Mouse (Mus musculus) heart, embryonic 11.5 days (tissue): ENCODE data around the gene 4930556J24Rik. TPM values are rescaled to one million over a fixed set of nuclear protein-coding genes. Genes with fewer than 3 reads are reported as not detected.

Experiments used
- ATAC-seq: fragments of 200-750 bp; cut with Nextera tagmentation; replicated peaks from 2 replicates; pipeline ENCODE4 v1.8.0; 2017; ENCODE audit warnings: moderate library complexity; ENCODE audit not compliant: insufficient number of reproducible peaks, low FRiP score, low TSS enrichment
- H3K27ac ChIP-seq: fragments of 300-500 bp; sonication (generic); 2 replicates; pipeline ENCODE4 v1.5.1; 2014; ENCODE audit warnings: mild to moderate bottlenecking, low read depth, low read length
- H3K27me3 ChIP-seq: fragments of 300-500 bp; sonication (generic); 2 replicates; pipeline ENCODE4 v1.6.1; 2014; ENCODE audit warnings: mild to moderate bottlenecking, low read length, mixed read lengths; ENCODE audit not compliant: control insufficient read depth, insufficient read depth
- H3K36me3 ChIP-seq: fragments of 300-500 bp; sonication (generic); 2 replicates; pipeline ENCODE4 v1.6.1; 2014; ENCODE audit warnings: mild to moderate bottlenecking, low read length, moderate library complexity, mixed read lengths; ENCODE audit not compliant: control insufficient read depth, insufficient read depth
- H3K4me1 ChIP-seq: fragments of 300-500 bp; sonication (generic); 2 replicates; pipeline ENCODE4 v1.6.1; 2014; ENCODE audit warnings: low read length; ENCODE audit not compliant: control insufficient read depth, insufficient read depth
- H3K4me2 ChIP-seq: fragments of 300-500 bp; sonication (generic); 2 replicates; pipeline ENCODE4 v1.6.1; 2014; ENCODE audit warnings: mild to moderate bottlenecking, moderate library complexity
- H3K4me3 ChIP-seq: fragments of 300-500 bp; sonication (generic); 2 replicates; pipeline ENCODE4 v1.5.1; 2014; ENCODE audit warnings: low read depth, low read length
- H3K9ac ChIP-seq: fragments of 300-500 bp; sonication (generic); 2 replicates; pipeline ENCODE4 v1.6.1; 2014; ENCODE audit warnings: mild to moderate bottlenecking, low read depth, low read length, moderate library complexity
- H3K9me3 ChIP-seq: fragments of 300-500 bp; sonication (generic); replicated peaks from 2 replicates; pipeline ENCODE4 v1.6.1; 2016; ENCODE audit warnings: low read length; ENCODE audit not compliant: control insufficient read depth
- WGBS: fragments of 180-500 bp; shearing (Covaris S2); extraction: QIAGEN DNeasy Blood & Tissue Kit; methylation state at CpG from one replicate; pipeline ENCODE4 v1.1.7; 2014; ENCODE audit not compliant: insufficient replicate concordance; 5-methylcytosine and 5-hydroxymethylcytosine counted together
- polyA plus RNA-seq: library from polyadenylated mRNA; unstranded; fragments of >200 nt; fragmentation: Nextera tagmentation; extraction: Ambion mirVana; gene quantifications from 2 replicates; pipeline ENCODE4 v1.2.1, GENCODE M21; 2014

4930556J24Rik gene
- polyA plus RNA-seq, 1 experiment from 2014 or later: 0.17 TPM

DNA sequence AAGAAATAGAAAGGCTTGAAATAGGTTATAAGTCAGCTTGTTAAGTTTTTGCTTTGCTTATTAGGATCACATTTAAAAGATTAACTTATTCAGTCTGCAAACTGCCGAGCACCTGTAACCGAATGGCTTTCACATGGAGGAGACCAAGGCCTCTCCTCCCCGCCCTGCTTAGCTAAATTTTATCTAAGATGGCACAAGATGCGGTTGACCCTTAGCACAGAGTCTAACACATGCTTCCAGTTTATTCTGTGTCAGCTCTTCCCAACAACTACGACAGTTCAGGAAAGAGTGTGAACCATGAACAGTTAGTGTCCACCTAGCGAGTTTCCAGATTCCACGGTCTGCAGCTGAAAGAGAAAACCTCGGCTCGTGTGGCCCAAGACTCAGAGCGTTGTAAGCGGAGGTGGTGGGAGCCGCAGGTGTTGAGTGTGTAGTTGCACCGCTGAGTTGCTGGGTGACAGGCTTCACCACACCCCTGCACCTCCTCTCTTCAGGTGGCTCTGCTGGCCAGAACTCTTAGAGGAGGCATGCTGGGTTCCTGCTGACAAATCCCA is 39.2 kb downstream of the 4930556J24Rik start:
- Histone ChIP-seq H3K4me3 (no peak overlapping the region), H3K9ac (no peak overlapping the region)
- ATAC-seq: no peak

DNA sequence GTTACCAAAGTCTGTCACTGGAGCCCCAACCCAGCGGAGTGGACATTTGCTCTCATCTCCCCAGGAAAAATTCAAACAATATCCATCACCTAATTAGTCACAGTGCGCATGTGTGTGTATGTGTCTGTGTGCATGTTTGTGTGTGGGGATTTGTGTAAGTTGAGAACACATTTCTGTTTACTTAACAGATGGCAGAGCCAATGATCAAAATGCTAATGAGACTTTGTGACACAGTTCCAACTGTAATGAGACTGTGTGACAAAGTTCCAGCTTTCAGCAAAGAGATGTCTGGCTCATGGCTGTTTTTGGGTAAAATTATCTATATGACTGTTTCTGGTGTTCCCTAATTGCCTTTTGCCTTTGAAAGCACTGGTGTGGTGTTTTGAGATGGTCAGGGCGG is 40.3 kb downstream of the 4930556J24Rik start:
- no peak for ATAC-seq
- Histone ChIP-seq H3K9ac (no peak overlapping the region), H3K4me1 (peaks cover under 1% of the 10 kb centered on the region; the same call in 1 of the 2 replicates), H3K36me3 (no peaks in the 10 kb centered on the region), H3K27me3 (no peaks in the 10 kb centered on the region), H3K9me3 (no peaks in the 10 kb centered on the region), H3K27ac (no peak overlapping the region), H3K4me3 (no peak overlapping the region), H3K4me2 (no peak overlapping the region)
- 84% methylated on average over 3 of the region's 3 CpGs for WGBS

More for the DNA sequence above, 39.2 kb downstream of the 4930556J24Rik start:
- no peak overlapping the region for H3K4me2 ChIP-seq
- no peaks in the 10 kb centered on the region for H3K9me3 ChIP-seq
- H3K4me1 ChIP-seq: no peaks in the 10 kb centered on the region
- WGBS: 73% methylated on average over 13 of the region's 13 CpGs
- no peaks in the 10 kb centered on the region for H3K36me3 ChIP-seq
- no peaks in the 10 kb centered on the region for H3K27me3 ChIP-seq
- no peak overlapping the region for H3K27ac ChIP-seq

DNA sequence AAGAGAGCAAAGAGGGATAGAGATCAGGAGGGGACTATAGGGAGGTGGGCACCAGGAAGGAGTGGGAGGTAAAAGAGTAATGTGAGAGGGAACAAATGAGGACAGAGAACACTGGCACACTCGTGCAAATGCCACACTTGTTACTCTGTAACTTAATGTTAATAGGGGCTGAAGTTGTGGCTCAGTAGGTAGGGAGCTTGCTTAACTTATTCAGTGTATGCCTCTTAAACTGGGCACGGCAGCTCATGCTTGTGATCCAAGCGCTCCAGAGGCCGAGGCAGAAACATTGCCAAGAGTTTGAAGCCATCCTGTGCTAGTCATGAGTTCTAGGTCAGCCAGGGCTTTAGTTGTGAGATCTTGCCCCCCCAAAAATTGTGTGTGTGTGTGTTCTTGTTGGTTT is 41.4 kb downstream of the 4930556J24Rik start:
- no peak overlapping the region for H3K9ac ChIP-seq
- WGBS: 80% methylated on average over 4 of the region's 4 CpGs

DNA sequence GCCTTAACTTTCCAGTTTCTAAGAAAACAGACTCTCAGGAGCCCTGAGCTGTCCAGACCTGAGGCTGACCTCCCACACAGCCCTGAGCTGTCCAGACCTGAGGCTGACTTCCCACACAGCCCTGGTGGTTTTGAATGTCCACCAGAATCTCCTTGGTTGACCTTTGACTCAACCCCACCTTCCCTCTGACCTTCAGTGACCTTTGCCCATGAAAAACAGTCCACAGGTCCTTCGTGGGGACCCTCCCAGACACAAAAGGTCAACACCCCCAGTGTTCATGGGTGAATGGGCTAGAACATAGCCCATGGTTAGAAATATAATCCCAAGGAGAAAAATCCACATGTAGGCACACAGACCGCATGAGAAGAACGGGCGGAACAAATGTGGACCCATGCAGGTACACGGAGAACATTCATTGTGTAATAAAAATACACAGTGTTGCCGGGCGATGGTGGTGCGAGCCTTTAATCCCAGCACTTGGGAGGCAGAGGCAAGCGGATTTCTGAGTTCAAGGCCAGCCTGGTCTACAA is 42.8 kb downstream of the 4930556J24Rik start:
- ATAC-seq: no peak
- Histone ChIP-seq H3K27me3 (no peaks in the 10 kb centered on the region), H3K9me3 (no peaks in the 10 kb centered on the region), H3K36me3 (no peaks in the 10 kb centered on the region), H3K4me3 (no peak overlapping the region), H3K4me2 (no peak overlapping the region), H3K27ac (no peak overlapping the region), H3K4me1 (peaks cover 5% of the 10 kb centered on the region; the same call in 1 of the 2 replicates), H3K9ac (no peak overlapping the region)
- WGBS: 92% methylated on average over 9 of the region's 9 CpGs

More for the DNA sequence above, 41.4 kb downstream of the 4930556J24Rik start:
- Histone ChIP-seq H3K4me2 (no peak overlapping the region), H3K4me3 (no peak overlapping the region), H3K9me3 (no peaks in the 10 kb centered on the region), H3K27me3 (no peaks in the 10 kb centered on the region), H3K27ac (no peak overlapping the region), H3K36me3 (no peaks in the 10 kb centered on the region), H3K4me1 (peaks cover 5% of the 10 kb centered on the region; the same call in 1 of the 2 replicates)
- ATAC-seq: no peak

DNA sequence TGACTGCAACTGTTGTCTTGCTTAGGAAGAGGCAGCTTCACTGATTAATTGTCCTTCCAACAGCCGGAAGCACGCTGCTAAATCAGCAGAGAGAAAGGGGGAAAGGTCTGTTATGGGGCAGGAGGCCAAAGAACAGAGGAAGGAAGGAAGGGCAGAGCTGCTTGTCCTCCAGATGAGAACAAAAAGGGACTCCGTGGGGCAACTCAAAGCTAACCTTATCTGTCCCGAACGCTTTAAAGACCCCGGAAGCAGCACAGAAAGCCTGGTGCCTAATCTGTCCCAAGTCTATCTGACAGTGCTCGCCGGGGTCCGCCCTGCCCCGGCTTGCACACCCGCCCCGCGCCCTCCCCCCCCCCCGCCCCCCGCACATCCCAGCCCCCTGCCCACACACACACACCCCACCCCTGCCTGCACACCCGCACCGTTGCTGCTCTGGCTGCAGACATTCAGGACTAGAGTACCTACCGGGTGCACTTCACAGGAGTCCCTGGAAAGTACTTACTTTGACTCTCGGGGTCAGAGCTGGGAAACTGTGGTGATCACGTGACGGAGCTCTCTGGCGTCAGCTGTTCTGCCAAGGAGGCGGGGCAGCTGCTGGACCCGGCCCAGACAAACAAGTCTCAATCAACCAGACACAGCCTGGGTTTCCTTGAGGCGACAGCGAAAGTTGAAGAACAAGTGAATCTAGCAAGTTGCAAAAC is 44.9 kb downstream of the 4930556J24Rik start, which contains the start of gene Tcn2:
TSS of gene Tcn2 (minus strand) at position 649 of the 701 bp plus-strand sequence.
- Histone ChIP-seq H3K4me3 (peak within 1 kb of the TSS; percentile 63), H3K4me1 (peaks cover 5% of the 10 kb centered on the region; the same call in 1 of the 2 replicates), H3K9ac (peak within 1 kb of the TSS; percentile 74), H3K27me3 (no peaks in the 10 kb centered on the region), H3K27ac (peak within 1 kb of the TSS; percentile 0; the same call in 1 of the 2 replicates), H3K9me3 (no peaks in the 10 kb centered on the region), H3K4me2 (peak within 1 kb of the TSS; percentile 61), H3K36me3 (peaks cover 1% of the 10 kb centered on the region; the same call in 1 of the 2 replicates)
- 0% methylated on average over 22 of the region's 26 CpGs for WGBS
- peak; percentile 86 for ATAC-seq

DNA sequence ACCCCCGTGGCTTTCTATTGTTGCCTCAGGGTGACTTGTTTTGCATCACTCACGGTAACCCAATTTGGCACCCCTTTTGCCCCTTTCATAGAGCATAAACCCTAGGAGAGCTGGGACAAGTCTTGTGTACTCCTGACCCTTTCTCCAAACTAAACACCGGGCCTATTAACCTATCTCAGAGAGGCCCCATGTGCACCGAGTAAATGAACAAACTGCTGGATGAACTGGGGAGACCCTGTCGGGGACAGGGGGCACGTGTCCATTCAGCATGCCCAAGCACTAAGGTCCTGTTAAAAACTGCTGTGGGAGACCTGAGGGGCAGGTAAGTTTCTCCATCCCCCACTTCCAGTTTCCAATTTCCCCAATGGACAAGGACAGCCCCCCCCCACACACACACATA is 45.6 kb downstream of the 4930556J24Rik start:
- no peak overlapping the region for H3K27ac ChIP-seq

DNA sequence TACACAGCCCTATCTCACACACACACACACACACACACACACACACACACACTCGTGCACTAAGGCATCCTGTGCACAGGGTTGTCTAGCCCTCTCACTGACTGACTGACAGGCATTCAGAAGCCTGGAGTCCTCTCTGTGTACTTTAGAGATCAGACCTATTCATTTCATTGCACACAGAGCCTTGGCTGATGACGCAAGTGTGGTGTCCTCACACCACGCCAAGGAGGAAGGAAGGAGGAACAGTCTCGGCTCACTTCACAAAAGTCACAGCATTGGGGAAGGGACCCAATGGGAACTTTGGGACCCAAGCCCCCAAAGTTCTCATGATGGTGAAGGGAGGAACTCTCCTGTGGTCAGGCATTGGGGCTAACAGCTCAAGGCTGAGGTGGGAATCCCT is 46.6 kb downstream of the 4930556J24Rik start:
- WGBS: 56% methylated on average over 4 of the region's 4 CpGs
- peaks cover 2% of the 10 kb centered on the region; the same call in 1 of the 2 replicates for H3K36me3 ChIP-seq
- no peak overlapping the region for H3K4me3 ChIP-seq
- no peak overlapping the region for H3K9ac ChIP-seq
- H3K4me1 ChIP-seq: peaks cover 5% of the 10 kb centered on the region; the same call in 1 of the 2 replicates
- H3K27ac ChIP-seq: no peak overlapping the region
- H3K4me2 ChIP-seq: no peak overlapping the region
- no peaks in the 10 kb centered on the region for H3K27me3 ChIP-seq
- ATAC-seq: no peak
- no peaks in the 10 kb centered on the region for H3K9me3 ChIP-seq

More for the DNA sequence above, 45.6 kb downstream of the 4930556J24Rik start:
- no peaks in the 10 kb centered on the region for H3K9me3 ChIP-seq
- no peaks in the 10 kb centered on the region for H3K27me3 ChIP-seq
- H3K9ac ChIP-seq: peak overlapping the region; percentile 74
- H3K4me3 ChIP-seq: peak overlapping the region; percentile 63
- H3K4me1 ChIP-seq: peaks cover 5% of the 10 kb centered on the region; the same call in 1 of the 2 replicates
- 38% methylated on average over 6 of the region's 6 CpGs for WGBS
- H3K4me2 ChIP-seq: peak overlapping the region; percentile 61
- peaks cover 2% of the 10 kb centered on the region; the same call in 1 of the 2 replicates for H3K36me3 ChIP-seq
- no peak for ATAC-seq

DNA sequence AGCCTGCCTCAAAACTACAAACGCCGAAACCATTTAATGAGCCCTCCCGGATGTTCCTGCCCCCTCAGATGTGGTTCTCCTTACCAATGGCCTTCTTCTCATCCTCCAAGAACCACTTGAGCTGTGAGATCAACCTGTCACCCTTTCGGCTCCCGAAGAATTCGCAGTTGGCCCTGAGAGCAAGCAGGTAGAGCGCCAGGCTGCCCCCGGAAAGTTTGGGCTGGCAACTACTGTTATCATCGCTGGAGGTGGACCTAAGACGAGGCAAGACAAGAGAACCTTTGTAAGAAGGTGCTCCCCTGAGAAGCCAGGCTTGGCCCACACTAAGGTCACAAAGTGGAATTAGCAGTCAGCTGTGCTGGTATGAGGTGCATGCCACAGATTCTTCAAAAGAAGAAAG is 50.7 kb downstream of the 4930556J24Rik start:
- 85% methylated on average over 10 of the region's 10 CpGs for WGBS
- ATAC-seq: no peak
- Histone ChIP-seq H3K4me3 (no peak overlapping the region), H3K9me3 (no peaks in the 10 kb centered on the region), H3K27ac (no peak overlapping the region), H3K36me3 (peaks cover 10% of the 10 kb centered on the region), H3K4me1 (peaks cover under 1% of the 10 kb centered on the region; the same call in 1 of the 2 replicates), H3K9ac (no peak overlapping the region), H3K27me3 (no peaks in the 10 kb centered on the region), H3K4me2 (no peak overlapping the region)
